Mouse (Mus musculus) mammary gland, adult 2 months (tissue): ENCODE results near the gene Rtkn2. TPM values are rescaled to one million over a fixed set of nuclear protein-coding genes. Genes with fewer than 3 reads are reported as not detected.

ENCODE experiments used
- polyA plus RNA-seq: library from polyadenylated mRNA; depleted of rRNA; stranded (reverse); fragments of >200 nt; gene quantifications from 2 replicates; pipeline ENCODE4 v1.2.3, GENCODE M21; 2012; ENCODE audit warnings: low replicate concordance; rRNA removed

The Rtkn2 gene
- 0.04 and 0.05 TPM in 2 replicates for polyA plus RNA-seq

GRCm38 (mm10) chr10:67979401-67980157 lies at the start of gene Rtkn2:
Rtkn2 (plus strand) TSS chr10:67979570.

Other genes starting within 250 kb of the Rtkn2 start
- gene Zfp365, start 66.9 kb upstream of the Rtkn2 start, polyA plus RNA-seq: 0.73 and 0.96 TPM in 2 replicates